Mouse (Mus musculus) cortical plate, adult 2 months (tissue): ENCODE data around the gene Apoa2.

ENCODE experiments used
- CTCF ChIP-seq: fragments of 200-500 bp; IDR thresholded peaks from 2 replicates; pipeline ENCODE4 v1.5.1; 2011; ENCODE audit warnings: mild to moderate bottlenecking, control low read depth, low read length; ENCODE audit not compliant: insufficient read depth; ENCODE audit errors: extremely low read depth
- POLR2A ChIP-seq: fragments of 200-500 bp; IDR thresholded peaks from 2 replicates; pipeline ENCODE4 v1.6.1; 2011; ENCODE audit warnings: mild to moderate bottlenecking, low read length, control low read depth; ENCODE audit not compliant: insufficient read depth; ENCODE audit errors: extremely low read depth

- 0 out of 2 replicates have a peak, but pooled peaks have one; percentile 14 for TF ChIP-seq POLR2A
- TF ChIP-seq CTCF = peak; percentile 95
These were observed 4.0 kb upstream of the Apoa2 start for GRCm38 (mm10) chr1:171220871-171221270.
